Mouse (Mus musculus): Measurements from ENCODE around the gene Slc26a1. TPM values are rescaled to one million over a fixed set of nuclear protein-coding genes. Genes with fewer than 3 reads are reported as not detected.

Slc26a1 gene
- total and polyA plus RNA-seq, 3 experiments = 29.6 to 31.2 TPM; not detected in 1

DNA sequence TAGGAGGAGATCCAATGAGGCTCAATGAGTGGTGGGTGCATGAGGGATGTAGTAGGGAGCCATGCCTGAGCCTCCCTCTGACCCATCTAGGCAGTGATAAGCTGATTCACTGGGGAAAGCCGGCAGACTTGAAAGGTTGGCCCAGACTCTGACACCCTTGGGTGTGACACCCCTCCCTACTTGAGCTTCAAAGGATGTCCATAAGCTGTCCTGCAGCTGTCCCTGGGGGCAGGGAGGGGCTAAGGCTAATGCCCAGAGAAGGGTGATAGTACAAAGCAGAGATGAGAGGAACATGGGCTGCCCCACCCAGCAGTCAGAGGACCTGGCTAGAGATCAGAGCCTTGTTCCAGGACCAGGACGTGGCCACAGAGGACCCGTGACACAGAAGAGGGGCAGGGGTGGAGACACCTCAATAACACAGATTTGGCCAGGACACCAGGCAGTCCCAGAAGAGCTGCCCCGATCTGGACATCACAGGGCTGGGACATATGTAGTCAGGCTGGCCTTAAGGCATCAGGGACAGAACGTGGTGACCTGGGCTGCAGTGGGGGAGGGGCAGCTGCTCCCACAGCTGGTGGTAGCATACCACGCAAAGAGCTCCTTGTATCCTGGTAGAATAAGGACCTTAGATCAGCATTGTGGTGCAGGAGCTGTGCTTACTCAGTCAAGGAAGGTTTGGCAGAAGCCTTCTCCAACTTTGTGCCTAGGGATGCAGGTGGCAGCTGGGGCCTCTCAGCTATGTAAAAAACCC lies 33.8 kb upstream of the Slc26a1 start:
- DNase-seq (ENCODE audit: low read depth, low spot score) = no peak
- H3K4me3 ChIP-seq (ENCODE audit: control insufficient read depth in 1 of 2, insufficient read depth in 1 of 2, low read depth in 2 of 2, low read length in 2 of 2) = no peak overlapping the region
- no peak for TF ChIP-seq MAFK (IDR thresholded peaks at IDR 0.05; ENCODE audit: borderline replicate concordance, low read depth, low read length)
- no peak for TF ChIP-seq POLR2AphosphoS5 (IDR thresholded peaks at IDR 0.05; ENCODE audit: borderline replicate concordance, low read depth, low read length)
- no peak for TF ChIP-seq KAT2A (conservative IDR thresholded peaks at IDR 0.05; ENCODE audit: low read depth, low read length)
- no peak for TF ChIP-seq SIN3A (IDR thresholded peaks at IDR 0.05; ENCODE audit: low read length)
- no peak for TF ChIP-seq CHD2 (IDR thresholded peaks at IDR 0.05; ENCODE audit: low read length)
- no peak for TF ChIP-seq SMC3 (IDR thresholded peaks at IDR 0.05; ENCODE audit: low read depth, low read length)
- TF ChIP-seq E2F4 (IDR thresholded peaks at IDR 0.05; ENCODE audit: borderline replicate concordance, low read depth, low read length) = no peak
- TF ChIP-seq EP300 (IDR thresholded peaks at IDR 0.05; ENCODE audit: low read depth in 1 of 2, low read length in 2 of 2) = no peak
- H3K36me3 ChIP-seq (ENCODE audit: control insufficient read depth in 1 of 2, insufficient read depth in 2 of 2, low read length in 2 of 2) = no peaks in the 10 kb centered on the region; a peak in 1 of 4 replicates
- no peak overlapping the region for H3K9ac ChIP-seq (ENCODE audit: control insufficient read depth, low read depth, low read length, poor library complexity, severe bottlenecking)
- H3K79me2 ChIP-seq (ENCODE audit: control insufficient read depth, insufficient read depth, low read length, poor library complexity) = no peaks in the 10 kb centered on the region
- H3K27ac ChIP-seq (ENCODE audit: control insufficient read depth, low read depth, low read length) = no peak overlapping the region
- H3K4me1 ChIP-seq (ENCODE audit: control insufficient read depth in 1 of 2, insufficient read depth in 2 of 2, low read length in 2 of 2) = no peaks in the 10 kb centered on the region
- no peaks in the 10 kb centered on the region for H3K27me3 ChIP-seq (ENCODE audit: control insufficient read depth in 1 of 2, insufficient read depth in 2 of 2, low read length in 2 of 2)
- no peaks in the 10 kb centered on the region for H3K9me3 ChIP-seq (replicated peaks; ENCODE audit: insufficient read depth, low read length)

DNA sequence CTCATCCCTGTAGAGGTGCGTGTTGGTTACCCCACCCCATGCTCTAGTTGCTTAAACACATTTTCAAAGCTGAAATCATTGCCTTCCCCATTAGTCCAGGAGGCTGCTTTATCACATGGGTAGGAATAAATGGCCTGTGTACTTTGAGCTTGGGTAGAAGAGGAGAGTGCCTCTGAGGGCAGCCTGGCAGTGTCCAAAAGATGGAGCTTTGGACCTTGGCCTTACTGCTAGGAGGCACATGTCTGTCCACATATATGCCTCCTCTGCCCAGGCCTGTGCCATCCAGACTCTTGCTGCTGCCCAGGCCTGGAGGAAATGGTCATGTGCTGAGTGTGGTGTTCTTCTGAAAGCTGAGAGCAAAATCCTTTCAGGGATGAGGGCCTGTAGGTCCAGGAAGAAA lies 33.0 kb upstream of the Slc26a1 start:
- TF ChIP-seq USF2 (IDR thresholded peaks at IDR 0.05; ENCODE audit: borderline replicate concordance in 1 of 2, insufficient read depth in 1 of 2, low read depth in 1 of 2, low read length in 2 of 2) (no peak), CHD1 (IDR thresholded peaks at IDR 0.05; ENCODE audit: low read depth, low read length) (no peak), ZC3H11A (IDR thresholded peaks at IDR 0.05; ENCODE audit: low read depth, low read length) (no peak), MAFK (IDR thresholded peaks at IDR 0.05; ENCODE audit: borderline replicate concordance, low read depth, low read length) (no peak), POLR2A (IDR thresholded peaks at IDR 0.05; ENCODE audit: control insufficient read depth in 1 of 2, insufficient read depth in 1 of 2, low read depth in 1 of 2, low read length in 2 of 2, poor library complexity in 1 of 2) (no peak), MXI1 (IDR thresholded peaks at IDR 0.05; ENCODE audit: low read depth, low read length) (no peak), TCF12 (IDR thresholded peaks at IDR 0.05; ENCODE audit: low read depth, low read length) (no peak), ZKSCAN1 (IDR thresholded peaks at IDR 0.05; ENCODE audit: low read depth, low read length) (no peak), POLR2AphosphoS2 (IDR thresholded peaks at IDR 0.05; ENCODE audit: low read length) (no peak), NRF1 (IDR thresholded peaks at IDR 0.05; ENCODE audit: insufficient read depth, low read depth, low read length, poor library complexity, severe bottlenecking) (no peak), GABPA (IDR thresholded peaks at IDR 0.05; ENCODE audit: low read depth, low read length) (no peak), MYB (IDR thresholded peaks at IDR 0.05; ENCODE audit: low read depth, low read length) (no peak), MAZ (IDR thresholded peaks at IDR 0.05; ENCODE audit: low read depth, low read length) (no peak), CTCF (IDR thresholded peaks at IDR 0.05 in 2 of 3, conservative IDR thresholded peaks at IDR 0.05 in 1 of 3; ENCODE audit: control insufficient read depth in 1 of 3, insufficient read depth in 1 of 3, low read depth in 2 of 3, low read length in 3 of 3, poor library complexity in 1 of 3, severe bottlenecking in 1 of 3) (no peak), RCOR1 (IDR thresholded peaks at IDR 0.05; ENCODE audit: low read depth, low read length) (no peak), TAL1 (IDR thresholded peaks at IDR 0.05; ENCODE audit: low read length) (no peak), POLR2AphosphoS5 (IDR thresholded peaks at IDR 0.05; ENCODE audit: borderline replicate concordance, low read depth, low read length) (no peak), MAX (IDR thresholded peaks at IDR 0.05; ENCODE audit: low read length) (no peak), JUND (IDR thresholded peaks at IDR 0.05; ENCODE audit: low read depth, low read length) (no peak), TBP (IDR thresholded peaks at IDR 0.05; ENCODE audit: low read depth, low read length) (no peak)

More for the DNA sequence above, 33.0 kb upstream of the Slc26a1 start:
- no peaks in the 10 kb centered on the region for H3K27me3 ChIP-seq (ENCODE audit: control insufficient read depth in 1 of 2, insufficient read depth in 2 of 2, low read length in 2 of 2)
- no peaks in the 10 kb centered on the region for H3K79me2 ChIP-seq (ENCODE audit: control insufficient read depth, insufficient read depth, low read length, poor library complexity)
- H3K27ac ChIP-seq (ENCODE audit: control insufficient read depth, low read depth, low read length) = no peak overlapping the region
- no peak overlapping the region for H3K9ac ChIP-seq (ENCODE audit: control insufficient read depth, low read depth, low read length, poor library complexity, severe bottlenecking)
- H3K4me1 ChIP-seq (ENCODE audit: control insufficient read depth in 1 of 2, insufficient read depth in 2 of 2, low read length in 2 of 2) = no peaks in the 10 kb centered on the region
- H3K4me3 ChIP-seq (ENCODE audit: control insufficient read depth in 1 of 2, insufficient read depth in 1 of 2, low read depth in 2 of 2, low read length in 2 of 2) = no peak overlapping the region
- no peak for DNase-seq (ENCODE audit: low read depth, low spot score)
- no peaks in the 10 kb centered on the region; a peak in 1 of 4 replicates for H3K36me3 ChIP-seq (ENCODE audit: control insufficient read depth in 1 of 2, insufficient read depth in 2 of 2, low read length in 2 of 2)
- H3K9me3 ChIP-seq (replicated peaks; ENCODE audit: insufficient read depth, low read length) = no peaks in the 10 kb centered on the region
